Mouse (Mus musculus) neural tube, embryonic 11.5 days (tissue): Measurements from ENCODE around the gene Zfp874b. TPM values are rescaled to one million over a fixed set of nuclear protein-coding genes. Genes with fewer than 3 reads are reported as not detected.
A peak's percentile ranks its signal among the peaks of the same experiment; 100 is the strongest.
"Not testable (repeated sequence)": the region's sequence is repeated elsewhere in the genome, so short reads cannot be mapped to it uniquely, and the experiment has no call there.

Experiments
- ATAC-seq: fragments of 200-750 bp; cut with Nextera tagmentation; 2 replicates; pipeline ENCODE4 v1.8.0; 2017; ENCODE audit warnings: moderate number of reproducible peaks, mild to moderate bottlenecking, moderate TSS enrichment, moderate library complexity; ENCODE audit not compliant: insufficient read depth, low FRiP score, low TSS enrichment
- DNase-seq: peaks from one replicate; pipeline ENCODE4 v3.0.0-alpha.2; 2015; ENCODE audit warnings: low spot score
- H3K27ac ChIP-seq: fragments of 300-500 bp; sonication (generic); 2 replicates; pipeline ENCODE4 v1.5.1; 2014; ENCODE audit warnings: low read depth, mild to moderate bottlenecking, low read length
- H3K27me3 ChIP-seq: fragments of 300-500 bp; sonication (generic); 2 replicates; pipeline ENCODE4 v1.6.1; 2014; ENCODE audit warnings: mild to moderate bottlenecking, low read length, mixed read lengths; ENCODE audit not compliant: control insufficient read depth, insufficient read depth
- H3K36me3 ChIP-seq: fragments of 300-500 bp; sonication (generic); 2 replicates; pipeline ENCODE4 v1.6.1; 2014; ENCODE audit warnings: mild to moderate bottlenecking, low read length, moderate library complexity, mixed read lengths; ENCODE audit not compliant: control insufficient read depth, insufficient read depth
- H3K4me1 ChIP-seq: fragments of 300-500 bp; sonication (generic); 2 replicates; pipeline ENCODE4 v1.6.1; 2014; ENCODE audit warnings: low read length, mixed read lengths; ENCODE audit not compliant: control insufficient read depth, insufficient read depth
- H3K4me2 ChIP-seq: fragments of 300-500 bp; sonication (generic); 2 replicates; pipeline ENCODE4 v1.6.1; 2014; ENCODE audit warnings: low read depth, mild to moderate bottlenecking, moderate library complexity
- H3K4me3 ChIP-seq: fragments of 300-500 bp; sonication (generic); 2 replicates; pipeline ENCODE4 v1.5.1; 2014; ENCODE audit warnings: low read depth, low read length
- H3K9ac ChIP-seq: fragments of 300-500 bp; sonication (generic); 2 replicates; pipeline ENCODE4 v1.6.1; 2014; ENCODE audit warnings: mild to moderate bottlenecking, low read length
- H3K9me3 ChIP-seq: fragments of 300-500 bp; sonication (generic); 2 replicates; pipeline ENCODE4 v1.6.1; 2016; ENCODE audit warnings: low read length; ENCODE audit not compliant: control insufficient read depth
- WGBS: fragments of 180-500 bp; shearing (Covaris S2); extraction: QIAGEN DNeasy Blood & Tissue Kit; methylation state at CpG from one replicate; pipeline ENCODE4 v1.1.7; 2014; 5-methylcytosine and 5-hydroxymethylcytosine counted together
- polyA plus RNA-seq: library from polyadenylated mRNA; unstranded; fragments of >200 nt; fragmentation: Nextera tagmentation; extraction: Ambion mirVana; gene quantifications from 2 replicates; pipeline ENCODE4 v1.2.1, GENCODE M21; 2014

Zfp874b gene
- polyA plus RNA-seq, 1 experiment from 2014 or later = 1.6 TPM

GRCm38 (mm10) chr13:67469274-67469673, 14.8 kb downstream of the Zfp874b start:
- Histone ChIP-seq H3K27ac (no peak overlapping the region), H3K36me3 (no peaks in the 10 kb centered on the region), H3K4me1 (no peaks in the 10 kb centered on the region), H3K4me2 (no peak overlapping the region), H3K27me3 (no peaks in the 10 kb centered on the region), H3K9ac (no peak overlapping the region), H3K4me3 (no peak overlapping the region), H3K9me3 (no peaks in the 10 kb centered on the region)
- WGBS = 97% methylated on average over 3 of the region's 3 CpGs
- no peak for DNase-seq
- no peak for ATAC-seq

- 79% methylated on average over 2 of the region's 5 CpGs for WGBS
Measured at GRCm38 (mm10) chr13:67463506-67464185, 20.4 kb downstream of the Zfp874b start.

GRCm38 (mm10) chr13:67452021-67452309, 32.1 kb downstream of the Zfp874b start:
- Histone ChIP-seq H3K4me3 (peak overlapping the region; percentile 51), H3K9me3 (no peaks in the 10 kb centered on the region), H3K27ac (no peak overlapping the region), H3K4me2 (peak overlapping the region; percentile 73), H3K36me3 (no peaks in the 10 kb centered on the region), H3K9ac (peak overlapping the region; percentile 50), H3K27me3 (no peaks in the 10 kb centered on the region), H3K4me1 (no peaks in the 10 kb centered on the region)
- ATAC-seq (peak; percentile 43), DNase-seq (peak; percentile 12)
- WGBS = 3% methylated on average over 3 of the region's 3 CpGs

More at GRCm38 (mm10) chr13:67463506-67464185, 20.4 kb downstream of the Zfp874b start:
- not testable (repeated sequence) for H3K9ac ChIP-seq, DNase-seq, H3K9me3 ChIP-seq, H3K27ac ChIP-seq, H3K27me3 ChIP-seq, H3K4me1 ChIP-seq, H3K4me3 ChIP-seq, ATAC-seq, H3K36me3 ChIP-seq, H3K4me2 ChIP-seq

GRCm38 (mm10) chr13:67451172-67452020, 32.7 kb downstream of the Zfp874b start, which contains the start of gene Zfp874a:
Zfp874a (minus strand) TSS chr13:67451624.
- DNase-seq = peak; percentile 85
- H3K9ac ChIP-seq = peak within 1 kb of the TSS; percentile 50
- no peaks in the 10 kb centered on the region for H3K4me1 ChIP-seq
- H3K36me3 ChIP-seq = no peaks in the 10 kb centered on the region
- H3K4me2 ChIP-seq = peak within 1 kb of the TSS; percentile 73
- WGBS = 2% methylated on average over 20 of the region's 20 CpGs
- H3K9me3 ChIP-seq = no peaks in the 10 kb centered on the region
- no peak within 1 kb of the TSS for H3K27ac ChIP-seq
- H3K4me3 ChIP-seq = peak within 1 kb of the TSS; percentile 51
- H3K27me3 ChIP-seq = no peaks in the 10 kb centered on the region
- peak; percentile 94 for ATAC-seq

GRCm38 (mm10) chr13:67437095-67437494, 47.0 kb downstream of the Zfp874b start:
- not testable (repeated sequence) for DNase-seq, H3K4me1 ChIP-seq, H3K9ac ChIP-seq, H3K36me3 ChIP-seq, H3K4me2 ChIP-seq, H3K27ac ChIP-seq, ATAC-seq, H3K9me3 ChIP-seq, H3K4me3 ChIP-seq, H3K27me3 ChIP-seq
- no CpG with 5 or more reads among the region's 3 CpGs for WGBS

- H3K4me1 ChIP-seq = no peaks in the 10 kb centered on the region
- no peak overlapping the region for H3K9ac ChIP-seq
- ATAC-seq = no peak
- 75% methylated on average over 3 of the region's 3 CpGs for WGBS
- no peaks in the 10 kb centered on the region for H3K27me3 ChIP-seq
- H3K9me3 ChIP-seq = no peaks in the 10 kb centered on the region
- H3K4me3 ChIP-seq = no peak overlapping the region
- no peak for DNase-seq
- no peaks in the 10 kb centered on the region for H3K36me3 ChIP-seq
- H3K4me2 ChIP-seq = no peak overlapping the region
- no peak overlapping the region for H3K27ac ChIP-seq
Measured at GRCm38 (mm10) chr13:67428116-67428515, 55.9 kb downstream of the Zfp874b start.

- not testable (repeated sequence) for H3K27me3 ChIP-seq, H3K4me3 ChIP-seq, H3K27ac ChIP-seq, H3K36me3 ChIP-seq, H3K9me3 ChIP-seq, H3K4me1 ChIP-seq, DNase-seq, H3K9ac ChIP-seq, H3K4me2 ChIP-seq, ATAC-seq
Measured at GRCm38 (mm10) chr13:67425699-67426098, 58.4 kb downstream of the Zfp874b start.

- WGBS = 82% methylated on average over 2 of the region's 2 CpGs
- DNase-seq, H3K36me3 ChIP-seq, H3K4me3 ChIP-seq, H3K9ac ChIP-seq, H3K4me1 ChIP-seq, H3K9me3 ChIP-seq, H3K27me3 ChIP-seq, ATAC-seq, H3K27ac ChIP-seq, H3K4me2 ChIP-seq: not testable (repeated sequence)
Measured at GRCm38 (mm10) chr13:67422532-67422931, 61.5 kb downstream of the Zfp874b start.
